21 mouse cellular contexts compared by ENCODE assay signal in genomic region chr9:13668742-13669141, GRCm38 (mm10).
DNase-seq lines count a peak whose midpoint lies in the region; ATAC-seq and TF ChIP-seq lines count a peak whose summit lies in the region.
"Had no signal": no experiment of that assay in that cellular context is flagged by ENCODE, and none has a peak within 500 bp of the region (broad histone marks: within the 10 kb centered on the region; RNA-seq: fewer than 3 reads in every experiment).

No protein-coding gene starts in this region.

- WGBS in hindbrain, postnatal 0 days, result 49% methylated on average over 2 of the region's 2 CpGs

- H3K9me3 ChIP-seq in hindbrain, postnatal 0 days (ENCODE audit: low read length), result no peaks in the 10 kb centered on the region
- H3K9me3 ChIP-seq: embryonic facial prominence, embryonic 13.5 days; hindbrain, embryonic 10.5 days; limb, embryonic 10.5 days; liver, embryonic 13.5 days; midbrain, embryonic 12.5 days; neural tube, embryonic 12.5 days had no signal

- no peak overlapping the region for H3K4me3 ChIP-seq in layer of hippocampus, adult 2 months
- no peak overlapping the region for H3K4me3 ChIP-seq in hindbrain, postnatal 0 days (ENCODE audit: low read length)
- H3K4me3 ChIP-seq: embryonic facial prominence, embryonic 13.5 days; hindbrain, embryonic 10.5 days; limb, embryonic 10.5 days; liver, embryonic 13.5 days; midbrain, embryonic 12.5 days; neural tube, embryonic 12.5 days had no signal

- TF ChIP-seq CTCF in layer of hippocampus, adult 2 months (conservative IDR thresholded peaks at IDR 0.05), result no peak
- no peak for TF ChIP-seq CTCF in hindbrain, postnatal 0 days (IDR thresholded peaks at IDR 0.05; ENCODE audit: low read depth)

- no peak overlapping the region for H3K4me2 ChIP-seq in hindbrain, postnatal 0 days (ENCODE audit: low read depth, low read length)
- H3K4me2 ChIP-seq: embryonic facial prominence, embryonic 13.5 days; liver, embryonic 13.5 days; midbrain, embryonic 12.5 days; neural tube, embryonic 12.5 days had no signal

- DNase-seq in layer of hippocampus, adult 2 months (ENCODE audit: low spot score in 2 of 2), result no peak
- no peak for DNase-seq in layer of hippocampus, adult 18-20 months (ENCODE audit: low spot score in 2 of 2)
- DNase-seq in 3134 (ENCODE audit: extremely low read depth, insufficient read length, low spot score), result peak; percentile 72
- peak; percentile 67 for DNase-seq in 3T3-L1 (ENCODE audit: low read depth, low spot score)
- peak; percentile 38 for DNase-seq in lung, postnatal 10 days
- DNase-seq in thymus, adult 18-20 months, result no peak
- no peak for DNase-seq in hindbrain, postnatal 0 days (ENCODE audit: low spot score)
- DNase-seq: adrenal gland, adult 2 months; cerebellum, adult 9-11 months; kidney, adult 8-10 months; kidney, postnatal 25 days; liver, embryonic 13.5 days; right cerebral cortex, adult 18-20 months; thymus, postnatal 14 days had no signal

- no peaks in the 10 kb centered on the region for H3K4me1 ChIP-seq in hindbrain, postnatal 0 days (ENCODE audit: insufficient read depth, low read length)
- H3K4me1 ChIP-seq: liver, embryonic 13.5 days; midbrain, embryonic 12.5 days had no signal

- peak overlapping the region; percentile 23; the same call in 1 of the 2 replicates for H3K27ac ChIP-seq in layer of hippocampus, adult 2 months
- H3K27ac ChIP-seq in hindbrain, postnatal 0 days, result no peak overlapping the region
- H3K27ac ChIP-seq: embryonic facial prominence, embryonic 13.5 days; hindbrain, embryonic 10.5 days; limb, embryonic 10.5 days; liver, embryonic 13.5 days; midbrain, embryonic 12.5 days; neural tube, embryonic 12.5 days had no signal

- H3K27me3 ChIP-seq in hindbrain, postnatal 0 days (ENCODE audit: insufficient read depth, low read length), result no peaks in the 10 kb centered on the region
- H3K27me3 ChIP-seq: embryonic facial prominence, embryonic 13.5 days; liver, embryonic 13.5 days; midbrain, embryonic 12.5 days; neural tube, embryonic 12.5 days had no signal

- H3K36me3 ChIP-seq in hindbrain, postnatal 0 days (ENCODE audit: insufficient read depth, low read length), result no peaks in the 10 kb centered on the region
- H3K36me3 ChIP-seq: embryonic facial prominence, embryonic 13.5 days; hindbrain, embryonic 10.5 days; limb, embryonic 10.5 days; liver, embryonic 13.5 days; midbrain, embryonic 12.5 days; neural tube, embryonic 12.5 days had no signal

- H3K9ac ChIP-seq in hindbrain, postnatal 0 days (replicated peaks; ENCODE audit: low read length), result no peak overlapping the region
- H3K9ac ChIP-seq: embryonic facial prominence, embryonic 13.5 days; liver, embryonic 13.5 days; midbrain, embryonic 12.5 days; neural tube, embryonic 12.5 days had no signal

- no peak for ATAC-seq in hindbrain, postnatal 0 days
- ATAC-seq: CD4-positive, CD25-positive, alpha-beta regulatory T cell, adult 4 months; forebrain, embryonic 16.5 days had no signal

Comparison
In these comparisons a context has a peak if more than half of its experiments do, and no peak if none do; other contexts are left out.
1. DNase-seq: peak in 3134 (single experiment), 3T3-L1 (single experiment) and lung, postnatal 10 days (single experiment); none in layer of hippocampus, adult 2 months (0 of 2), layer of hippocampus, adult 18-20 months (0 of 2), thymus, adult 18-20 months (0 of 2) and hindbrain, postnatal 0 days (single experiment).